Mouse (Mus musculus): ENCODE results near the gene Atf4. TPM values are rescaled to one million over a fixed set of nuclear protein-coding genes. Genes with fewer than 3 reads are reported as not detected.

Atf4 gene
- 71.5 and 81.8 TPM in 2 replicates for polyA plus RNA-seq (2015; fragmentation: Nextera tagmentation; extraction: Ambion mirVana)

DNA sequence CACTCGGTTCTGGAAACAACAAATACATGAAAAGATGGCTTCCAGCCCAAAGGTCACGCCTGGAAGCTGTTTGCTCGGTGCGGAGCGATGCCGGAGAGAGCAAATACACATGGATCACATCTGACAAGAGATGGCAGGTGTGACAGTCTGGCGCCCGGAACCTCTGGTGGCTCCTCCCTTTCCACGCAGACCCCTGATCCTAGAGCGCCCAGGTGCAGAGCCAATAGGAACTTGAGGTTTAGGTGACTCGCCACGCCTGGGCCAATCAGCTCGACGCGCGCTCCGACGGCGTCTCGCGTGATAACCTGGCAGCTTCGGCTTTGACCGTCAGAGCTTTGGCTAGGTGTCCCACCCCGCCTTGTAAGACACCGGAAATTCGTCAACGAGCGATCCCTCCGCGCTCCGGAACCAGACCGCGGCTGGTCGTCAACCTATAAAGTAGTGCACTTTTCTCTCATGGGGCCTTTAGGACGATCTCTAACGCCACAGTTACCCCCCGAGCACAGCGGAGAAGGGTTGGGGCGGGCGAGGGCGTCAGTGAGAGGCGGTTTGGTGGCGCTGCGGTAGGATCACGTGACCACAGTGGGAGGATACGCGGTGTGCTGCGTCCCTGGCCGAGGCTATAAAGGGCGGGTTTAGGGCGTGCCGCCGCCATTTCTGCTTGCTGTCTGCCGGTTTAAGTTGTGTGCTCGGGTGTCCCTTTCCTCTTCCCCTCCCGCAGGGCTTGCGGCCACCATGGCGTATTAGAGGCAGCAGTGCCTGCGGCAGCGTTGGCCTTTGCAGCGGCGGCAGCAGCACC is at the start of gene Atf4:
Gene Atf4, plus strand, starts transcription at position 338 of the 799 bp plus-strand sequence.
- H3K4me1 ChIP-seq (replicated peaks), result peaks cover 61% of the 10 kb centered on the region
- H3K27ac ChIP-seq, result peak within 1 kb of the TSS; percentile 99
- peak; percentile 91 for ATAC-seq (replicated peaks; ENCODE audit: insufficient number of reproducible peaks, insufficient read depth, low FRiP score, low read depth)
- H3K4me3 ChIP-seq, result peak within 1 kb of the TSS; percentile 95
- no peaks in the 10 kb centered on the region for H3K27me3 ChIP-seq
- WGBS, result under 1% methylated on average over 62 of the region's 62 CpGs
- H3K9me3 ChIP-seq (replicated peaks), result no peaks in the 10 kb centered on the region
- peak within 1 kb of the TSS; percentile 79 for H3K4me2 ChIP-seq
- peak within 1 kb of the TSS; percentile 99 for H3K9ac ChIP-seq
- peaks cover 22% of the 10 kb centered on the region for H3K36me3 ChIP-seq

DNA sequence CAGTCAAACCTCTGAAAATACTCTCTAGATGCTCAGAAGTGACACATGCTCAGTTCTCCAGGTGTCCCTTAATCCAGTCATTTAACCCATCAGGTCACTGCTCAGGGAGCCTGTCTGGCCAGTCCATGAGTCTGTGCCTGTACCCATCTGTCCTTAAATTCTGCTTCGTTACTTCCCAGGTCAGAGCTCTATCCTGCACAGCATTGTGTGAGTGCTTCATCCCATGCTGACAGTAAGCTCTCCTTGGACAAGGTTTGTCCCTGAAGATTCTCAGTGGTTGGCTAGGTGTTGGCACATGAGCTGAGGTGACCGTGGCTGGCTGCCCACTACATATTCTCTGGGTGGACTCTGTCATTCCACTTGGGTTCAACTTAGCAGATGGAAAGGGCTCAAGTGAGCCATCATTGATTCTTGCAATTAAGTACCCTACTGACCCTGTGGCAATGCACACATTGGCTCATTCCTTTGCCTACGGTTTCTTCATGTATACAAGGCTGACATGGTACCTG is 48.9 kb upstream of the Atf4 start:
- Histone ChIP-seq H3K4me3 (no peak overlapping the region), H3K4me2 (no peak overlapping the region), H3K36me3 (no peaks in the 10 kb centered on the region), H3K27me3 (no peaks in the 10 kb centered on the region), H3K9me3 (replicated peaks) (no peaks in the 10 kb centered on the region), H3K9ac (no peak overlapping the region), H3K27ac (no peak overlapping the region), H3K4me1 (replicated peaks) (no peaks in the 10 kb centered on the region)
- 84% methylated on average over 3 of the region's 3 CpGs for WGBS
- no peak for ATAC-seq (replicated peaks; ENCODE audit: insufficient number of reproducible peaks, insufficient read depth, low FRiP score, low read depth)

DNA sequence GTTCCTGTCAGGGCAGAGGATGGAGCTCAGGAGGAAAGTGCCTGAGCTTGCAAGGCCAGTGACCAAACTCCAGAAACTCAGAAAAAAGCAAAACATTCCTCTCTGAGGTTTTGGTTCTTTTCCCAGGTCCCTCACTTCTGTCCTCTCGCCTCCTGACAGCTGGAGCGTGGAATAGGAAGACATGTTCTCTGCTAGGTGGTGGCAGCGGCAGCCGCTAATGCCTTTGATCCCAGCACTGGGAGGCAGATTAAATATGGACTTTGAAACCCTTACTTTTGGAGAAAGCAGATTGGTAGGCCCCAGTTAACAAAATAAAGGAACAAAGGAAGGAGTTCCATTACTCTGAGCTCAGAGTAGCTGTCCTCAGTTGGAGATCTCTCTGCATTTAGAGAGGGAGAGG is 46.5 kb upstream of the Atf4 start:
- 48% methylated on average over 4 of the region's 4 CpGs for WGBS

DNA sequence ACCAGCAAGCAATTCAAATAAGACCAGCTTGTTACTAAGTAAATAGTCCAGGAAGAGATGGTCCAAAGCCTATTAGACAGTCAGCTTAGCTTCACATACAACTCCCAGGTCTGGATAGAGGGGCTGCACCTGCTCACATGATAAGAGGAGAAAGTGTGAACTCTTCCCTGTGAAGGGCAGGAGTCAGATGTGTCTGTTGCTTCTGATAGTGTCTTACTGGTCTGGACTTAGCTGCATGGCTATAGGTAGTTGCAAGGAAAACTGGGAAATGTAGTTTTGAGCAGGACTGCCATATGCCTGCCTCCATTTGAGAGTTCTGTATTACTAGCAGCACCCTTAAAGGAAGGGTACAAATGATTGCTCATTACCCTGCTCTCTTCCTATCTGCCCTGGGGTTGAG is 41.3 kb upstream of the Atf4 start:
- Histone ChIP-seq H3K4me1 (replicated peaks) (peaks cover 2% of the 10 kb centered on the region; the same call in 1 of the 2 replicates), H3K27ac (no peak overlapping the region), H3K9me3 (replicated peaks) (no peaks in the 10 kb centered on the region), H3K4me2 (no peak overlapping the region), H3K36me3 (no peaks in the 10 kb centered on the region), H3K4me3 (no peak overlapping the region), H3K27me3 (no peaks in the 10 kb centered on the region), H3K9ac (no peak overlapping the region)
- no peak for ATAC-seq (replicated peaks; ENCODE audit: insufficient number of reproducible peaks, insufficient read depth, low FRiP score, low read depth)

More for the DNA sequence above, 46.5 kb upstream of the Atf4 start:
- no peaks in the 10 kb centered on the region for H3K9me3 ChIP-seq (replicated peaks)
- H3K36me3 ChIP-seq, result no peaks in the 10 kb centered on the region
- H3K9ac ChIP-seq, result no peak overlapping the region
- no peak overlapping the region for H3K4me3 ChIP-seq
- H3K4me2 ChIP-seq, result no peak overlapping the region
- H3K27me3 ChIP-seq, result no peaks in the 10 kb centered on the region
- H3K4me1 ChIP-seq (replicated peaks), result no peaks in the 10 kb centered on the region
- no peak for ATAC-seq (replicated peaks; ENCODE audit: insufficient number of reproducible peaks, insufficient read depth, low FRiP score, low read depth)
- H3K27ac ChIP-seq, result no peak overlapping the region

DNA sequence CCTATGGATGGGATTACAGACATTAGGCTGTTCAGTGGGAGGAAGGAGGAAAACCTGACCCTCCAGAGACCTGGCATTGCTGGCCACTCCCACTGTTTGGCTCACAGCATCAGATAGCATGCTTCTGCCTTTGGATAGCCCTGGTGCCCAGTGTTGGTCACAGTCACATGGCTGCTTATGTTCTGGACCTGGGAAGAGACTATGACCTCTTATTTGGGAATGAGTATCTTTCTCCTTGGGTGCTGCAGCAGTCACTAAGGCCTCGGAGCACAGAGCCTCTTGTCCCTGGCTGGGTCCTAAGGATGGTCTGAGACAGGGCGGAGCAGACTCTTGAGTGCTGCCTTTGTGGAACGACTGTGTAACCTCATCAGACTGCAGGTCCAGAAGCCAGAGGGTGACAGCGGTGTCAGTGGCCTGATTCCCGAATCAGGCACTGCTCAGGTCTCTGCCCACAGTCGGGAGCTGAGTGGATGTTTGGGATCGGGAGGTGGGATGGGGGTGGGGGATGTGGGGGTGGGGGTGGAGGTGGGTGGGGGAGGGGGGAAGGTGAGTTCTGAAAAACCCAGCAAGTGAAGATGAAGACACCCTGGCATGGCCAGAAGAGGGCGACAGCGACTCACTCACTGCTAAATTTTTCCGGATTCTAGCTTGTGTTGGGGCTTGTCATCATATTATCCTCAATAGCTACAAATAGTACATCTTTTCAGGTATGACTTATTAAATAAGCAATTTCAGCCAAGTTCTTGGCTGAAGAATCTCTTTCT is 39.1 kb upstream of the Atf4 start:
- Histone ChIP-seq H3K9ac (no peak overlapping the region), H3K9me3 (replicated peaks) (no peaks in the 10 kb centered on the region), H3K4me2 (no peak overlapping the region), H3K27ac (no peak overlapping the region), H3K4me1 (replicated peaks) (peaks cover 11% of the 10 kb centered on the region), H3K4me3 (no peak overlapping the region), H3K36me3 (no peaks in the 10 kb centered on the region), H3K27me3 (no peaks in the 10 kb centered on the region)
- 17% methylated on average over 10 of the region's 10 CpGs for WGBS
- no peak for ATAC-seq (replicated peaks; ENCODE audit: insufficient number of reproducible peaks, insufficient read depth, low FRiP score, low read depth)

DNA sequence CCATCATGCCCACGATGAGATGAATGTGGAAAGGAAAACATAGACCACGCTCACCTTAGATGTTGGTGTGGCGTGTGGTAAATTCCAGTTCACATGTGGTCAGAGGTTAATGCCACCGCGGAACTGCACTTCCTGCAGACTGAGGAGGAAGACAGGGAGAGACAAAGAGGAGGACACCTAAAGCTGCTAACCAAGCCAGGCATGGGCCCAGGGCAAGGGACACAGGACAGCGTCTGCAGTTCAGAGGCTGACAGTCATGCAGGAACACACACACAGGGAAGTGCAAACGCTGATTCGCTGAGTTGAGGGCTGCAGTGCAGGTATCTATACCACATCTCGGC is 38.5 kb upstream of the Atf4 start:
- ATAC-seq (replicated peaks; ENCODE audit: insufficient number of reproducible peaks, insufficient read depth, low FRiP score, low read depth), result no peak

DNA sequence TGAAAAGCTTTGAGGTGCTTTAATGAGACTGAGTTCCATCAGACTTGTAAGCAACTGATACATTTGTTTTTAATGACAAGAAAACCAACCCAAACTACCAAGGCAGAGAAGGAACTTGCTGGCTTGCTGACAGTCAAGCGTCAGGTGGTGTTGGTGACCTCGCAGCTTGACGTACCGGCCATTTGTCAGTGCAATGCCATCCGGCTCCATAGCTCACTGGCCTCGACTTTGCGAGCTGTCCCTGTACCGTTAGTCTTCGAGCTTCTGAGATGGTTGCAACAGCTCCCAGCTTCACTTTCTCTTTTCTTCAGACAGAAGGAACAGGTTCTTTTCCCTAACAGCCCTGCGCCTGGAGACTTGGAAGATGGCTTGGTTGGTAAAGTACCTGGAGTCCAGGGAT is 37.5 kb upstream of the Atf4 start:
- Histone ChIP-seq H3K27ac (no peak overlapping the region), H3K4me3 (no peak overlapping the region), H3K27me3 (no peaks in the 10 kb centered on the region), H3K4me1 (replicated peaks) (peaks cover 11% of the 10 kb centered on the region), H3K9ac (no peak overlapping the region), H3K36me3 (no peaks in the 10 kb centered on the region), H3K9me3 (replicated peaks) (no peaks in the 10 kb centered on the region), H3K4me2 (no peak overlapping the region)
- ATAC-seq (replicated peaks; ENCODE audit: insufficient number of reproducible peaks, insufficient read depth, low FRiP score, low read depth), result no peak
- WGBS, result 81% methylated on average over 10 of the region's 10 CpGs

More for the DNA sequence above, 38.5 kb upstream of the Atf4 start:
- Histone ChIP-seq H3K9me3 (replicated peaks) (no peaks in the 10 kb centered on the region), H3K4me2 (no peak overlapping the region), H3K4me3 (no peak overlapping the region), H3K27ac (no peak overlapping the region), H3K4me1 (replicated peaks) (peaks cover 11% of the 10 kb centered on the region), H3K27me3 (no peaks in the 10 kb centered on the region), H3K36me3 (no peaks in the 10 kb centered on the region), H3K9ac (no peak overlapping the region)
- WGBS, result 59% methylated on average over 9 of the region's 9 CpGs

DNA sequence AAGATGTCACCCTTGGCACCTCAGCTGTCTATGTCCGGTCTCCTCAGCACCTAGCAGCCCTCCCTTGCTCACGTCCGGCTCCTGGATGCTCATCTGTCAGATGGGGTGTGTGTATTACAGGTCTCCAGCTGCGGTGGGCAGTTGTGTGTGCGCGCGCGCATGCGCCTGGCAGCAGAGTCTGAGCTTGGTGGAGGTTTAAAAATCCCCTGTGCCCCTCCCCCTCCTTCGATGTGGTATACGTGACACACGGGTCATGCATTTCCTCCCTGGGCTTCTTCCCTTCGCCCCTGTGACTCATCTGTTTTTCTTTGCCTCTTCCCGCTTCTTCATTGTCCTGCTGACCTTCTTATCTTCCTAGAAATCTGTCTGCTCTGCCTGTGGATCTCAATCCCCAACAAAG is 35.8 kb upstream of the Atf4 start:
- peaks cover 20% of the 10 kb centered on the region for H3K4me1 ChIP-seq (replicated peaks)
- ATAC-seq (replicated peaks; ENCODE audit: insufficient number of reproducible peaks, insufficient read depth, low FRiP score, low read depth), result peak; percentile 53; the same call in 1 of the 2 replicates
- H3K4me3 ChIP-seq, result no peak overlapping the region
- H3K4me2 ChIP-seq, result peak overlapping the region; percentile 44
- 25% methylated on average over 14 of the region's 14 CpGs for WGBS
- no peaks in the 10 kb centered on the region for H3K36me3 ChIP-seq
- no peak overlapping the region for H3K27ac ChIP-seq
- H3K9ac ChIP-seq, result no peak overlapping the region
- no peaks in the 10 kb centered on the region for H3K9me3 ChIP-seq (replicated peaks)
- H3K27me3 ChIP-seq, result no peaks in the 10 kb centered on the region

DNA sequence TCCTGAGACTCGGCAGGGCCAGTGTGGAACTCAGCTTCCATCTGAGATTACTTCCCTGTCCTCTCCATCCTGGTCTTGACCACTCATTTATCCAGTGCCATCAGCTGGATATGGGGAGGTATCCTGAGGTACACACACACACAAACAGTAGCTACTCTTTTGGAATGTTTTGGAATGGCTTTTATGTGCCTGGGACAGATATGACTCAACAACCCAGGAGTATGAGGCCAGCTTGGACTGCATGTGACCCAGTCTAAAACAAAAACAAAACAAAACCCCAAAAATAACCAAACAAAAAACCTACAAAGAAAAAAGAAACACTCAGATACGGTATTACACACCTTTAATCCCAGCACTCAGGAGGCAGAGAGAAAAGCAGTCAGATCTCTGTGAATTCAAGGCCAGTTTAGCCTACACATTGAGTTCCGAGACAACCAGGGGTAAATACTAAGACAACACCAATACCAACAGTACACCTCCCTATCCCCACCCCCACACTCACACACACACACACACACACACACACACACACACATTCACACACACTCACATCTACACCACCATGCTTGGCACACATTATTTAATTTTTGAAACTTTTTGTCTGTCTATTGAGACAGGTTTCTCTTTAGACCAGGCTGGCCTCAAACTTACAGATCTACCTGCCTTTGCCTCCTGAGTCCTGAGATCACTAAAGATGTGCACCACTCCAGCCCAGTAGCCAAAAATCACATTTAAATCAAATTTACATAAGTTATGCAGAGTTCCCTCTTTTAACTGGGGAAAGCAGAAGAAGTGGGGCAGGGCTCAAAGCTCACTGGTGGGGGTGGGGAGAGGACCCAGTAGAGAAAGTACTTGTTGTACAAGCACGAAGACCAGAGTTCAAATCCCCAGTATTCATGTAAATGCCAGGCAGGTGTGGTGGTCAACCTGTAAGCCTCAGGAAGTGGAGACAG is 35.0 kb upstream of the Atf4 start:
- ATAC-seq (replicated peaks; ENCODE audit: insufficient number of reproducible peaks, insufficient read depth, low FRiP score, low read depth), result no peak
- Histone ChIP-seq H3K27me3 (no peaks in the 10 kb centered on the region), H3K9me3 (replicated peaks) (no peaks in the 10 kb centered on the region), H3K9ac (no peak overlapping the region), H3K36me3 (no peaks in the 10 kb centered on the region), H3K27ac (no peak overlapping the region), H3K4me3 (no peak overlapping the region), H3K4me1 (replicated peaks) (peaks cover 20% of the 10 kb centered on the region), H3K4me2 (peak overlapping the region; percentile 44)
- WGBS, result 53% methylated on average over 4 of the region's 4 CpGs

DNA sequence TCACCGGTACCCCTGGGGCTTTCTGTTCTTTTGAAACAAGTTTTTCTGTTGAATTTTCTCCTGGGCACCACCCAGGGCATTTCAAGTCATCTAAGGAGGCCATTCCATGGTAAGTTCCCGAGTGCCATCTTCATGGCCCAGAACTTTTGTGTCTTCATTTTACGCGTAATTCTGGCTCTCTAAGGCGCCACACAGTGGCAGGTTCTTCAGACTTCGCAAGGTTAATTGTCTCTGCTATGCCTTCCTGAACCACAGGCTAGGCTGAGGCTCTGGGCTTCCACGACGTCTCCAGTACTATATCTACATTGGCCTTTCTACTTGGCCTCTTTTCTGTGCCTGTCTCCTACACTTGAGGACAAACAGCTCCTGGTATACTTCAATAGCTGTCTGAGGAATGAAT is 34.0 kb upstream of the Atf4 start:
- no peak for ATAC-seq (replicated peaks; ENCODE audit: insufficient number of reproducible peaks, insufficient read depth, low FRiP score, low read depth)
- no peaks in the 10 kb centered on the region for H3K36me3 ChIP-seq
- no peaks in the 10 kb centered on the region for H3K9me3 ChIP-seq (replicated peaks)
- H3K27me3 ChIP-seq, result no peaks in the 10 kb centered on the region
- peaks cover 20% of the 10 kb centered on the region for H3K4me1 ChIP-seq (replicated peaks)
- WGBS, result 66% methylated on average over 8 of the region's 8 CpGs
- H3K4me2 ChIP-seq, result no peak overlapping the region
- H3K9ac ChIP-seq, result no peak overlapping the region
- no peak overlapping the region for H3K4me3 ChIP-seq
- no peak overlapping the region for H3K27ac ChIP-seq

DNA sequence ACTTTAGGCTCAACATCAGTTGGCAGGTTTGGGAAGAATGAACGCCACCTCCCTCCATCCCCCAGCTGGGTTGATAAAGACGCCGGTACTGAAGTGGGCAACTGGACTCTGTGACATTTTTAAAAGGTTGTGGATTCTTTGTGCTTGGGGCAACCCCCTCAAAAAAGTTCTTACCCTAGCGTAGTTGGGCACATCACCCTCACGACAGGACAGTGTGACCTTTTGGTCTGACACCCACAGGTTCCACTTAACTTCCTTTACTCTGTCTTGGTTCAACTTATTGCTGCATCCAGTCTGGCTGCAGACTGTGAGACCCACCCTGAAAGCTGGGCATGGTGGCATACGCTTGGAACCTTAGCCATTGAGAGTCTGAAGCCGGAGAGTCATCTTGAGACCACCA is 31.2 kb upstream of the Atf4 start:
- no peaks in the 10 kb centered on the region for H3K36me3 ChIP-seq
- H3K9me3 ChIP-seq (replicated peaks), result no peaks in the 10 kb centered on the region
- no peak overlapping the region for H3K9ac ChIP-seq
- H3K4me3 ChIP-seq, result no peak overlapping the region
- no peak for ATAC-seq (replicated peaks; ENCODE audit: insufficient number of reproducible peaks, insufficient read depth, low FRiP score, low read depth)
- H3K4me1 ChIP-seq (replicated peaks), result peaks cover 18% of the 10 kb centered on the region
- no peaks in the 10 kb centered on the region for H3K27me3 ChIP-seq
- H3K27ac ChIP-seq, result 0 out of 2 replicates have a peak overlapping the region, but pooled peaks have one; percentile 29
- no peak overlapping the region for H3K4me2 ChIP-seq
- WGBS, result 57% methylated on average over 7 of the region's 7 CpGs

Data from heart, embryonic 15.5 days (tissue).